Comparison of ENCODE assay signal across 8 mouse cellular contexts in genomic region chr11:74926388-74927005, GRCm38 (mm10). TPM values are rescaled to one million over a fixed set of nuclear protein-coding genes. Genes with fewer than 3 reads are reported as not detected.
A peak's percentile ranks its signal among the peaks of the same experiment; 100 is the strongest.
DNase-seq lines count a peak whose midpoint lies in the region; ATAC-seq lines count a peak whose summit lies in the region.

No protein-coding gene starts in this region.

- no peaks in the 10 kb centered on the region for H3K9me3 ChIP-seq in embryonic facial prominence, embryonic 11.5 days (replicated peaks; ENCODE audit: control insufficient read depth, low read length)
- no peaks in the 10 kb centered on the region for H3K9me3 ChIP-seq in midbrain, embryonic 12.5 days

- H3K4me1 ChIP-seq in embryonic facial prominence, embryonic 11.5 days (ENCODE audit: control insufficient read depth, insufficient read depth, low read length), result no peaks in the 10 kb centered on the region
- H3K4me1 ChIP-seq in midbrain, embryonic 12.5 days, result peaks cover 19% of the 10 kb centered on the region

- no peak; the same call in 1 of the 2 replicates for ATAC-seq in embryonic facial prominence, embryonic 11.5 days (replicated peaks; ENCODE audit: insufficient number of reproducible peaks, low FRiP score, low TSS enrichment, low read depth)
- ATAC-seq in midbrain, embryonic 12.5 days (ENCODE audit: low FRiP score, low read depth), result no peak; the same call in 1 of the 2 replicates

- H3K27ac ChIP-seq in embryonic facial prominence, embryonic 11.5 days (replicated peaks; ENCODE audit: low read depth, low read length), result peak overlapping the region; percentile 97
- H3K27ac ChIP-seq in midbrain, embryonic 12.5 days (replicated peaks), result peak overlapping the region; percentile 98

- peak; percentile 58 to 59 for DNase-seq in urinary bladder, postnatal 36 days (ENCODE audit: low spot score in 2 of 2)
- no peak for DNase-seq in urinary bladder, postnatal 4 days (ENCODE audit: low spot score in 2 of 2)
- peak; percentile 14 for DNase-seq in embryonic facial prominence, embryonic 11.5 days (ENCODE audit: low spot score)
- peak; percentile 13 to 51 for DNase-seq in heart, postnatal 14 days
- DNase-seq in large intestine, adult 2 months (ENCODE audit: low read depth, low spot score), result peak; percentile 91
- peak; percentile 13 for DNase-seq in thymus, postnatal 4 days
- DNase-seq in cerebellum, postnatal 25 days, result no peak

- peak overlapping the region; percentile 87 for H3K4me3 ChIP-seq in embryonic facial prominence, embryonic 11.5 days (ENCODE audit: low read depth, low read length)
- H3K4me3 ChIP-seq in midbrain, embryonic 12.5 days, result peak overlapping the region; percentile 92

- intact Hi-C loops in heart, postnatal 14 days (cut with DNase I), result no loop called here

- H3K9ac ChIP-seq in embryonic facial prominence, embryonic 11.5 days (replicated peaks; ENCODE audit: low read length), result peak overlapping the region; percentile 91
- peak overlapping the region; percentile 94 for H3K9ac ChIP-seq in midbrain, embryonic 12.5 days (replicated peaks)

- H3K36me3 ChIP-seq in embryonic facial prominence, embryonic 11.5 days (replicated peaks; ENCODE audit: control insufficient read depth, insufficient read depth, low read depth, low read length), result no peaks in the 10 kb centered on the region
- H3K36me3 ChIP-seq in midbrain, embryonic 12.5 days, result peaks cover 17% of the 10 kb centered on the region

- H3K27me3 ChIP-seq in embryonic facial prominence, embryonic 11.5 days (ENCODE audit: control insufficient read depth, insufficient read depth, low read length), result no peaks in the 10 kb centered on the region
- no peaks in the 10 kb centered on the region for H3K27me3 ChIP-seq in midbrain, embryonic 12.5 days

- WGBS in embryonic facial prominence, embryonic 11.5 days, result 7% methylated on average over 11 of the region's 11 CpGs
- WGBS in large intestine, adult 2 months, result 2% methylated on average over 11 of the region's 11 CpGs
- WGBS in midbrain, embryonic 12.5 days, result 7% methylated on average over 11 of the region's 11 CpGs

- H3K4me2 ChIP-seq in embryonic facial prominence, embryonic 11.5 days (ENCODE audit: low read depth, low read length), result peak overlapping the region; percentile 57
- H3K4me2 ChIP-seq in midbrain, embryonic 12.5 days (replicated peaks), result peak overlapping the region; percentile 77

RNA-seq across cellular contexts. Expression of gene Srr, which starts 0.7 kb away (rescaled TPM):
- 24.7 and 29.2 TPM in 2 replicates for polyA plus RNA-seq in embryonic facial prominence, embryonic 11.5 days (2014; fragmentation: Nextera tagmentation; extraction: Ambion mirVana)
- 10 to 100 TPM; 31.5 to 34.3 TPM for total RNA-seq in heart, postnatal 14 days (2021)
- 8.6 and 15.9 TPM in 2 replicates for polyA plus RNA-seq in large intestine, adult 2 months (2012; rRNA removed)
- 27.5 and 28.1 TPM in 2 replicates for polyA plus RNA-seq in midbrain, embryonic 12.5 days (2016; fragmentation: Nextera tagmentation; extraction: Ambion mirVana)

RNA-seq across cellular contexts. Expression of gene Smg6, which starts 0.9 kb away (rescaled TPM):
- 16.8 and 17.9 TPM in 2 replicates for polyA plus RNA-seq in embryonic facial prominence, embryonic 11.5 days (2014; fragmentation: Nextera tagmentation; extraction: Ambion mirVana)
- total RNA-seq in heart, postnatal 14 days (2021), result 10 to 100 TPM; 19.2 to 20.9 TPM
- polyA plus RNA-seq in large intestine, adult 2 months (2012; rRNA removed), result 13.5 and 18.7 TPM in 2 replicates
- 22.6 and 25.8 TPM in 2 replicates for polyA plus RNA-seq in midbrain, embryonic 12.5 days (2016; fragmentation: Nextera tagmentation; extraction: Ambion mirVana)

RNA-seq across cellular contexts. Expression of gene Tsr1, which starts 28.6 kb away (rescaled TPM):
- 55.7 and 62.6 TPM in 2 replicates for polyA plus RNA-seq in embryonic facial prominence, embryonic 11.5 days (2014; fragmentation: Nextera tagmentation; extraction: Ambion mirVana)
- 10 to 100 TPM; 13.5 to 14.2 TPM for total RNA-seq in heart, postnatal 14 days (2021)
- polyA plus RNA-seq in large intestine, adult 2 months (2012; rRNA removed), result 12.2 and 14.8 TPM in 2 replicates
- polyA plus RNA-seq in midbrain, embryonic 12.5 days (2016; fragmentation: Nextera tagmentation; extraction: Ambion mirVana), result 36.0 and 36.4 TPM in 2 replicates

RNA-seq across cellular contexts. Expression of gene Sgsm2, which starts 29.6 kb away (rescaled TPM):
- 2.5 and 3.4 TPM in 2 replicates for polyA plus RNA-seq in embryonic facial prominence, embryonic 11.5 days (2014; fragmentation: Nextera tagmentation; extraction: Ambion mirVana)
- 1 to 10 TPM; 7.0 to 7.3 TPM for total RNA-seq in heart, postnatal 14 days (2021)
- polyA plus RNA-seq in large intestine, adult 2 months (2012; rRNA removed), result 8.3 and 10.6 TPM in 2 replicates
- polyA plus RNA-seq in midbrain, embryonic 12.5 days (2016; fragmentation: Nextera tagmentation; extraction: Ambion mirVana), result 16.2 and 19.0 TPM in 2 replicates

Comparison
In these comparisons a context has a peak if more than half of its experiments do, and no peak if none do; other contexts are left out.
1. DNase-seq: peak in urinary bladder, postnatal 36 days (2 of 2), embryonic facial prominence, embryonic 11.5 days (single experiment), heart, postnatal 14 days (2 of 2), large intestine, adult 2 months (single experiment) and thymus, postnatal 4 days (single experiment); none in urinary bladder, postnatal 4 days (0 of 2) and cerebellum, postnatal 25 days (0 of 2).